In the genomic region with DNA sequence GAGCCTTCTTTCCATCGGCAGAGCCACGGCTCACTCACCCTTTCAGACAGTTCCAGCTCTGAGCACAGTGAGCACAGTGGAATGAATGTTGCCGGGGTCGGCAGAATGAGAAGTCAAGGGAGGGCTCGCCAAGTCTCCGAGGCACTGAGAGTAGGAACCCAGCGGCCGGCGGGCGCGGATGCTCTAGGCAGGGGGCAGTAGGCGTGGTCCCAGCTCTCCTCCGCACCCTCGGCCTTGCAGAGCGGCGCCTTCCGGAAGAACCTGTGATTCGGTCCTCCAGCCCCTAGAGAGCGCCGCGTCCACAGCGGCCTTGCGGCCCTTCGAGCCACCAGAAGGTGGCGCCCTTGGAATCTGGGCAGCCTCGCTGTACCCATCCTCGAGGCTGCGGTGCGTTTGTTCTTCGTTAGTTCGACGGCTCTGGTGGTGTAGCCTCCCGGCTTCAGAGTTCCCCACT, we compare ENCODE assay signal across 8 mouse cellular contexts. TPM values are rescaled to one million over a fixed set of nuclear protein-coding genes. Genes with fewer than 3 reads are reported as not detected.
A peak's percentile ranks its signal among the peaks of the same experiment; 100 is the strongest.
DNase-seq lines count a peak whose midpoint lies in the region; ATAC-seq and TF ChIP-seq lines count a peak whose summit lies in the region.

No protein-coding gene starts in this region.

- H3K27me3 ChIP-seq in ES-Bruce4 (ENCODE audit: control insufficient read depth, insufficient read depth, low read length, poor library complexity, severe bottlenecking): no peaks in the 10 kb centered on the region
- H3K27me3 ChIP-seq in stomach, embryonic 15.5 days (replicated peaks): no peaks in the 10 kb centered on the region

- WGBS in stomach, embryonic 15.5 days: 30% methylated on average over 33 of the region's 33 CpGs

- H3K4me2 ChIP-seq in stomach, embryonic 15.5 days: peak overlapping the region; percentile 49

- no peak overlapping the region for H3K9ac ChIP-seq in ES-Bruce4 (ENCODE audit: low read depth, poor library complexity, severe bottlenecking)
- H3K9ac ChIP-seq in stomach, embryonic 15.5 days: no peak overlapping the region

- ATAC-seq in stomach, embryonic 15.5 days (ENCODE audit: insufficient read depth, low FRiP score, low read depth): no peak

- H3K27ac ChIP-seq in ES-Bruce4 (ENCODE audit: insufficient read depth, low read length): no peak overlapping the region
- H3K27ac ChIP-seq in embryonic fibroblast, embryonic 13.5 days (ENCODE audit: insufficient read depth, low read length): no peak overlapping the region
- no peak overlapping the region for H3K27ac ChIP-seq in stomach, embryonic 15.5 days

- peaks cover 4% of the 10 kb centered on the region for H3K4me1 ChIP-seq in ES-Bruce4 (ENCODE audit: control insufficient read depth, insufficient read depth, low read length)
- peaks cover 10% of the 10 kb centered on the region for H3K4me1 ChIP-seq in embryonic fibroblast, embryonic 13.5 days (ENCODE audit: control insufficient read depth, insufficient read depth, low read length)
- peaks cover 13% of the 10 kb centered on the region; the same call in 1 of the 2 replicates for H3K4me1 ChIP-seq in stomach, embryonic 15.5 days

- no peaks in the 10 kb centered on the region for H3K36me3 ChIP-seq in ES-Bruce4 (ENCODE audit: control insufficient read depth, insufficient read depth, low read length, poor library complexity, severe bottlenecking)
- H3K36me3 ChIP-seq in stomach, embryonic 15.5 days: no peaks in the 10 kb centered on the region

- H3K9me3 ChIP-seq in ES-Bruce4 (replicated peaks; ENCODE audit: control insufficient read depth, insufficient read depth, low read length, poor library complexity, severe bottlenecking): no peaks in the 10 kb centered on the region
- H3K9me3 ChIP-seq in stomach, embryonic 15.5 days: no peaks in the 10 kb centered on the region

- peak overlapping the region; percentile 48 for H3K4me3 ChIP-seq in ES-Bruce4 (ENCODE audit: low read depth, low read length)
- no peak overlapping the region for H3K4me3 ChIP-seq in embryonic fibroblast, embryonic 13.5 days (ENCODE audit: insufficient read depth, low read length)
- H3K4me3 ChIP-seq in stomach, embryonic 15.5 days (replicated peaks): peak overlapping the region; percentile 8

- DNase-seq in cerebellum, postnatal 25 days: peak; percentile 31 to 60
- no peak for DNase-seq in cerebellum, adult 11-12 months
- peak; percentile 45 for DNase-seq in induced T-regulatory cell, adult 2 months (ENCODE audit: low read depth)
- DNase-seq in lung, postnatal 4 days: peak; percentile 67 to 70
- DNase-seq in right cerebral cortex, adult 18-20 months: no peak

- TF ChIP-seq POLR2A in ES-Bruce4 (IDR thresholded peaks at IDR 0.05; ENCODE audit: insufficient read depth, low read length): no peak
- no peak for TF ChIP-seq POLR2A in embryonic fibroblast, embryonic 13.5 days (IDR thresholded peaks at IDR 0.05; ENCODE audit: low read depth, low read length)

- TF ChIP-seq CTCF in ES-Bruce4 (IDR thresholded peaks at IDR 0.05; ENCODE audit: low read depth, low read length): peak; percentile 99
- 0 out of 2 replicates have a peak, but pooled peaks have one; percentile 11 for TF ChIP-seq CTCF in embryonic fibroblast, embryonic 13.5 days (IDR thresholded peaks at IDR 0.05; ENCODE audit: borderline replicate concordance, insufficient read depth, low read length)

- TF ChIP-seq EP300 in ES-Bruce4 (IDR thresholded peaks at IDR 0.05; ENCODE audit: insufficient read depth, low read depth, low read length): 0 out of 2 replicates have a peak, but pooled peaks have one; percentile 15

RNA-seq across cellular contexts. Expression of gene Plekhg4, which starts 1.5 kb away (rescaled TPM):
- 2.6 and 3.2 TPM in 2 replicates for polyA plus RNA-seq in ES-Bruce4 (2011; ENCODE audit: insufficient read depth, insufficient read length, low read depth, missing spikeins)
- polyA plus RNA-seq in embryonic fibroblast, embryonic 13.5 days (2011; ENCODE audit: insufficient read length, low read depth, missing spikeins): 3.7 and 3.9 TPM in 2 replicates
- polyA plus RNA-seq in stomach, embryonic 15.5 days (2015; fragmentation: Nextera tagmentation; extraction: Ambion mirVana): 0.21 and 0.30 TPM in 2 replicates

RNA-seq across cellular contexts. Expression of gene Slc9a5, which starts 25.9 kb away (rescaled TPM):
- polyA plus RNA-seq in ES-Bruce4 (2011; ENCODE audit: insufficient read depth, insufficient read length, low read depth, missing spikeins): 13.7 and 14.7 TPM in 2 replicates
- 8.9 and 10.3 TPM in 2 replicates for polyA plus RNA-seq in embryonic fibroblast, embryonic 13.5 days (2011; ENCODE audit: insufficient read length, low read depth, missing spikeins)
- polyA plus RNA-seq in stomach, embryonic 15.5 days (2015; fragmentation: Nextera tagmentation; extraction: Ambion mirVana): 1.9 and 2.0 TPM in 2 replicates

RNA-seq across cellular contexts. Expression of gene Fhod1, which starts 26.8 kb away (rescaled TPM):
- 13.0 and 15.4 TPM in 2 replicates for polyA plus RNA-seq in ES-Bruce4 (2011; ENCODE audit: insufficient read depth, insufficient read length, low read depth, missing spikeins)
- polyA plus RNA-seq in embryonic fibroblast, embryonic 13.5 days (2011; ENCODE audit: insufficient read length, low read depth, missing spikeins): 16.0 and 22.6 TPM in 2 replicates
- 2.5 and 3.0 TPM in 2 replicates for polyA plus RNA-seq in stomach, embryonic 15.5 days (2015; fragmentation: Nextera tagmentation; extraction: Ambion mirVana)

RNA-seq across cellular contexts. Expression of gene Kctd19, which starts 38.8 kb away (rescaled TPM):
- 2.4 and 3.7 TPM in 2 replicates for polyA plus RNA-seq in ES-Bruce4 (2011; ENCODE audit: insufficient read depth, insufficient read length, low read depth, missing spikeins)
- polyA plus RNA-seq in embryonic fibroblast, embryonic 13.5 days (2011; ENCODE audit: insufficient read length, low read depth, missing spikeins): not detected in 2 replicates
- not detected in 2 replicates for polyA plus RNA-seq in stomach, embryonic 15.5 days (2015; fragmentation: Nextera tagmentation; extraction: Ambion mirVana)

RNA-seq across cellular contexts. Expression of gene Lrrc36, which starts 38.8 kb away (rescaled TPM):
- 0.35 and 1.3 TPM in 2 replicates for polyA plus RNA-seq in ES-Bruce4 (2011; ENCODE audit: insufficient read depth, insufficient read length, low read depth, missing spikeins)
- polyA plus RNA-seq in embryonic fibroblast, embryonic 13.5 days (2011; ENCODE audit: insufficient read length, low read depth, missing spikeins): not detected in 2 replicates
- 0.09 TPM in 1 of 2 replicates, not detected in the other for polyA plus RNA-seq in stomach, embryonic 15.5 days (2015; fragmentation: Nextera tagmentation; extraction: Ambion mirVana)

Comparison
In these comparisons a context has a peak if more than half of its experiments do, and no peak if none do; other contexts are left out.
1. DNase-seq: peak in cerebellum, postnatal 25 days (2 of 2), induced T-regulatory cell, adult 2 months (single experiment) and lung, postnatal 4 days (2 of 2); none in cerebellum, adult 11-12 months (single experiment) and right cerebral cortex, adult 18-20 months (single experiment).